Mouse (Mus musculus): Measurements from ENCODE around the gene Card6. TPM values are rescaled to one million over a fixed set of nuclear protein-coding genes. Genes with fewer than 3 reads are reported as not detected.
"Not testable (repeated sequence)": the region's sequence is repeated elsewhere in the genome, so short reads cannot be mapped to it uniquely, and the experiment has no call there.

The Card6 gene
- polyA plus RNA-seq, 1 experiment from 2014 or later = 0.32 TPM

- Histone ChIP-seq H3K9me3 (replicated peaks) (no peaks in the 10 kb centered on the region), H3K4me2 (no peak overlapping the region), H3K36me3 (no peaks in the 10 kb centered on the region), H3K27ac (replicated peaks) (no peak overlapping the region), H3K4me1 (peaks cover 18% of the 10 kb centered on the region), H3K27me3 (replicated peaks) (no peaks in the 10 kb centered on the region), H3K4me3 (replicated peaks) (no peak overlapping the region), H3K9ac (replicated peaks) (no peak overlapping the region)
- 60% methylated on average over 5 of the region's 5 CpGs for WGBS
- no peak for ATAC-seq (ENCODE audit: low FRiP score)
These were observed 33.7 kb upstream of the Card6 start for GRCm38 (mm10) chr15:5142047-5142446.

DNA sequence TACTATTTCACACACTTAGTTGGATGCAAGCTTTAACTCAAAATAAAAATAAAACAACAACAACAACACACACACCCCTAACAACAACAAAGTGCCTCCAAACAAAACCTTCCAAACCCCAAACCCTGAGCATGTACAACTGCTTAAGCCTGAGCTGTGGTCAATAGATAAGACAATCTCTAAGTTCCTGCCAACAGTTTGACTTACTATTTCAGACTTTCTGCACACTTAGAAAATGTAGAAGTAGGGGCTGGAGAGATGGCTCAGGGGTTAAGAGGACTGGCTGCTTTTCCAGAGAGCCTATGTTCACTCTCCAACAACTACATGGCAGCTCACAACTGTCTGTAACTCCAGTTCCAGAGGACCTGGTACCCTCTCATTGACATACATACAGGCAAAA is 32.0 kb upstream of the Card6 start:
- Histone ChIP-seq H3K9me3 (replicated peaks) (no peaks in the 10 kb centered on the region), H3K4me1 (peaks cover 11% of the 10 kb centered on the region), H3K27ac (replicated peaks) (no peak overlapping the region), H3K4me2 (no peak overlapping the region), H3K27me3 (replicated peaks) (no peaks in the 10 kb centered on the region), H3K36me3 (no peaks in the 10 kb centered on the region), H3K9ac (replicated peaks) (no peak overlapping the region), H3K4me3 (replicated peaks) (no peak overlapping the region)
- no peak for ATAC-seq (ENCODE audit: low FRiP score)

GRCm38 (mm10) chr15:5139863-5140262 is 31.5 kb upstream of the Card6 start:
- Histone ChIP-seq H3K36me3 (no peaks in the 10 kb centered on the region), H3K9me3 (replicated peaks) (no peaks in the 10 kb centered on the region), H3K27ac (replicated peaks) (no peak overlapping the region), H3K9ac (replicated peaks) (no peak overlapping the region), H3K4me2 (no peak overlapping the region), H3K4me1 (peaks cover 6% of the 10 kb centered on the region), H3K4me3 (replicated peaks) (no peak overlapping the region), H3K27me3 (replicated peaks) (no peaks in the 10 kb centered on the region)
- 88% methylated on average over 7 of the region's 7 CpGs for WGBS
- no peak for ATAC-seq (ENCODE audit: low FRiP score)

GRCm38 (mm10) chr15:5139366-5139765 is 31.0 kb upstream of the Card6 start:
- Histone ChIP-seq H3K4me1 (peaks cover under 1% of the 10 kb centered on the region; the same call in 1 of the 2 replicates), H3K27me3 (replicated peaks) (no peaks in the 10 kb centered on the region), H3K9me3 (replicated peaks) (no peaks in the 10 kb centered on the region), H3K27ac (replicated peaks) (no peak overlapping the region), H3K9ac (replicated peaks) (no peak overlapping the region), H3K4me3 (replicated peaks) (no peak overlapping the region), H3K36me3 (no peaks in the 10 kb centered on the region), H3K4me2 (no peak overlapping the region)
- 90% methylated on average over 2 of the region's 2 CpGs for WGBS
- no peak for ATAC-seq (ENCODE audit: low FRiP score)

- H3K27ac ChIP-seq (replicated peaks) = no peak overlapping the region
- no peaks in the 10 kb centered on the region for H3K36me3 ChIP-seq
- H3K9ac ChIP-seq (replicated peaks) = no peak overlapping the region
- 70% methylated on average over 9 of the region's 9 CpGs for WGBS
- H3K4me2 ChIP-seq = no peak overlapping the region
- H3K4me1 ChIP-seq = no peaks in the 10 kb centered on the region
- H3K4me3 ChIP-seq (replicated peaks) = no peak overlapping the region
- H3K9me3 ChIP-seq (replicated peaks) = no peaks in the 10 kb centered on the region
- ATAC-seq (ENCODE audit: low FRiP score) = no peak
- no peaks in the 10 kb centered on the region for H3K27me3 ChIP-seq (replicated peaks)
These were observed 29.9 kb upstream of the Card6 start for GRCm38 (mm10) chr15:5138021-5138856.

- no peak overlapping the region for H3K4me3 ChIP-seq (replicated peaks)
- no peak for ATAC-seq (ENCODE audit: low FRiP score)
- no peaks in the 10 kb centered on the region for H3K27me3 ChIP-seq (replicated peaks)
- no peaks in the 10 kb centered on the region for H3K36me3 ChIP-seq
- no peak overlapping the region for H3K4me2 ChIP-seq
- H3K9me3 ChIP-seq (replicated peaks) = no peaks in the 10 kb centered on the region
- no peak overlapping the region for H3K27ac ChIP-seq (replicated peaks)
- no peaks in the 10 kb centered on the region for H3K4me1 ChIP-seq
- WGBS = 82% methylated on average over 8 of the region's 8 CpGs
- H3K9ac ChIP-seq (replicated peaks) = no peak overlapping the region
These were observed 26.7 kb upstream of the Card6 start for GRCm38 (mm10) chr15:5134945-5135483.

DNA sequence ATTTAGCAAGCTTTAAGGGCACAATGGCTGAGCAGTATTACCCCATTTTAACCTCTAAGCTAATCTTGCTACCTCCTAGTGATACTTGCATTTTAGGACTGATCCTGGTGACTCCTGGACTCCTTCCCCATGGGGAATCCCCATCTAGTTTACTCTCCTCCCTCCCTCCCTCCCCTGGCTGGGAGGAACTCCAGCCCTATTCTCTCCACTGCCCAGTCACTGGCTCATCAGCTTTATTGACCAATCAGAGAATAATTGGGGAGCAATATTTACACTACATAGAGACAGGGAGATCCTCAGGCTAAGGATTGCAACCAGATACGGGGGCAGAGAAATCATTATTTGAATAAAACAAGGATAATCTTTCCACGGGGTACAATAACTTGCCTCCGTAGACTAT is 25.8 kb upstream of the Card6 start:
- ATAC-seq (ENCODE audit: low FRiP score) = no peak
- Histone ChIP-seq H3K4me1 (no peaks in the 10 kb centered on the region), H3K4me3 (replicated peaks) (no peak overlapping the region), H3K36me3 (no peaks in the 10 kb centered on the region), H3K9ac (replicated peaks) (no peak overlapping the region), H3K9me3 (replicated peaks) (no peaks in the 10 kb centered on the region), H3K4me2 (no peak overlapping the region), H3K27ac (replicated peaks) (no peak overlapping the region), H3K27me3 (replicated peaks) (no peaks in the 10 kb centered on the region)
- WGBS = 40% methylated on average over 3 of the region's 3 CpGs

- no peak overlapping the region for H3K4me2 ChIP-seq
- no peak overlapping the region for H3K9ac ChIP-seq (replicated peaks)
- no peaks in the 10 kb centered on the region for H3K4me1 ChIP-seq
- H3K4me3 ChIP-seq (replicated peaks) = no peak overlapping the region
- no peaks in the 10 kb centered on the region for H3K9me3 ChIP-seq (replicated peaks)
- no peaks in the 10 kb centered on the region for H3K27me3 ChIP-seq (replicated peaks)
- no peak for ATAC-seq (ENCODE audit: low FRiP score)
- no peak overlapping the region for H3K27ac ChIP-seq (replicated peaks)
- no peaks in the 10 kb centered on the region for H3K36me3 ChIP-seq
- WGBS = 40% methylated on average over 3 of the region's 3 CpGs
These were observed 25.0 kb upstream of the Card6 start for GRCm38 (mm10) chr15:5133301-5133700.

DNA sequence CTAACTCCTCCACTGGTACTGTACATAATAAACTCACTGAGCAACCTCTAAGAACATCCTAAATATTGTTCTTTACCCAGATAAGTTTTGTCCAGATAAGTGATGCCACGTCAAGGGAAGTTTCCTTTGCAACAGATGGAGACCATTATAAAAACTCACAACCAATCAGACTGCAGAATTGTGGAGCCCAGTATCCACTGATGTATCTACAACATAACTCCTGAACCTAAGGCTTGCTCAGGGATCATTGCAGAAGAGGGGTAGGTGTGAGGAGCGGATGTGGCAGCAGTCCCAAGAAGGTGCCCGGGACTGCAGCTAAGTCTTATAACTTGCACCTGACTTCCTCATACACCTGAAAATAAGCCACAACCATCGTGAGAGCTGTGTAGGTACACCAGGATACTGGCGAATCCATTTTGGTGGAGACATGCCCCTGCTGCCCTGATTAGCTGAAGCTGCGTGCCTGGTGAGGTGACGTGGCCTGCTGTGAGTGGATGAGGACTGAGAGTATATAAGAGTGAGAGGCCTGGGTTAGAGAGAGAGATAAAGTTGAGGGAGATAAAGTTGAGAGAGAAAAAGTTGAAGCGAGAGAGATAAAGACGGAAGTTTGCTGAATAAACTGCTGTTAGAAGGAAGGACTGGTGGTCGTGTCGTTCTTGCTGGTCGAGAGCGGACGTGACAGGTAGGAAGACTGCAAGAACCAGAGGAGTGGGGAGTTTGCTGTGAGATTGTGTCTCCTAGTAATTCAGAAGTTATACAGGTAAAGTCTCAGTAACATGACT is 22.7 kb upstream of the Card6 start:
- not testable (repeated sequence) for H3K9ac ChIP-seq (replicated peaks); H3K4me1 ChIP-seq; H3K27ac ChIP-seq (replicated peaks); H3K4me2 ChIP-seq; H3K9me3 ChIP-seq (replicated peaks); H3K27me3 ChIP-seq (replicated peaks); ATAC-seq (ENCODE audit: low FRiP score); H3K4me3 ChIP-seq (replicated peaks); H3K36me3 ChIP-seq
- 95% methylated on average over 14 of the region's 14 CpGs for WGBS

DNA sequence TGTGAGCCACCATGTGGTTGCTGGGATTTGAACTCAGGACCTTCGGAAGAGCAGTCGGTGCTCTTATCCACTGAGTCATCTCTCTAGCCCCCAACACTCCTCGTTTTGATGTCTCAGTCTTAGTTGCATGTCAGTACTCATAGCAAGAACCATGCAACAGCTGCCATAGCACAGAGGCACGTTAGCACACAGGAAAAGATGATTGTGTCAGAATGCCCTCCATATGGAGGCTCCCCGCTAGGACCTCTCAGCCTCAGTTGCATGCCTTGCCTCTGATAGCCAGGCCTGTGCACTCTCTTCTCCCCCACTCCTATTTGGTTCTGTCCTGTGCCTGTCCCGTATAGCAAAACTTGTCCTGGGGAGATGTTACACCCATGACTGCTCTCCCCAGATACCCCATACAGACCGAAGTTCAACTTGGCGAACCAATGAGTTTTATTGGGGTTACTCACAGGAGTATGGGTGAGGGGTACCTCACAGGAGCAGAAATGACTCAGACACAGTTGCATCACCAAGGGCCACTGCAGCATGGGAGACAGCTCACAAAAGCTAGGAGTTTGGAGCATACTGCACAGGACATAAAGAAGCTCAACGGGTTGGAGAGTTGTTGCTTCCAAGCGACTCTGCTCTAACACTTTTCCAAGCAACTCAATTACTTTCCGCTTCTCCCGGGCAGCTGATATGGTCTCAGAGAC is 20.9 kb upstream of the Card6 start:
- H3K27me3 ChIP-seq (replicated peaks) = no peaks in the 10 kb centered on the region
- H3K9ac ChIP-seq (replicated peaks) = no peak overlapping the region
- 92% methylated on average over 12 of the region's 12 CpGs for WGBS
- H3K36me3 ChIP-seq = peaks cover 5% of the 10 kb centered on the region
- H3K9me3 ChIP-seq (replicated peaks) = no peaks in the 10 kb centered on the region
- no peak overlapping the region for H3K27ac ChIP-seq (replicated peaks)
- ATAC-seq (ENCODE audit: low FRiP score) = no peak
- no peak overlapping the region for H3K4me3 ChIP-seq (replicated peaks)
- no peak overlapping the region for H3K4me2 ChIP-seq
- H3K4me1 ChIP-seq = no peaks in the 10 kb centered on the region

DNA sequence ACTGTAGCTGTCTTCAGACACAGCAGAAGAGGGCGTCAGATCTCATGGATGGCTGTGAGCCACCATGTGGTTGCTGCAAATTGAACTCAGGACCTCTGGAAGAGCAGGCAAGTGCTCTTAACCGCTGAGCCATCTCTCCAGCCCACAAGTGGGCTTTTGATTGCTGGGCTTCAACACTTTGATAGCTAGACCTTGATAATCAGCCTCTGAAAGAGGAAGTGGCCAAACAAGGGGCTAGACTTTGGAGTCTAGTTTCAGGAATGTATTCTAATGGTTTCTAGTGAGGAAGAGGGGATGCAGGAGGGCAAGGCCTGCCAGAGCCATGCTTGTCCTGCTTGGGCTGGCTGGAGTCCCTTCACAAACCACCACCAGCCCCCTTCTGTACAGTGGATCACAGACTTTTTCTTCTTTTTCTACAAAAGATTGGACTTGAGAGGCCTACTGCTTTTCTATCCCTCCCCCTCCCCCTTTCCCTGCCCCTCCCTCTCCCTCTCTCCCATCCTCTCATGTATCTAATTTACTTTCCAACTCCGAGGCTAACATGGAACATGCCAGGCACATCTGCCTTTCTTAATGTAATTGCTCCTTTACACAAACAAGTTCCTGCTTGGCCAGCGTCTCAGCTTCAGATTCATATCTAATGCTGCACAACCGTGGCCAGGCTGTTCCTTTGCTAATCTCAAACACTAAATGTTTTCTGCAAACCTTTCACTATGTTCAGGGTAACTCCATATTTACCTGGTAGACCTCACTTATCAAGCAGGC is 20.0 kb upstream of the Card6 start:
- Histone ChIP-seq H3K27me3 (replicated peaks) (no peaks in the 10 kb centered on the region), H3K9me3 (replicated peaks) (no peaks in the 10 kb centered on the region), H3K36me3 (peaks cover 6% of the 10 kb centered on the region), H3K9ac (replicated peaks) (no peak overlapping the region), H3K27ac (replicated peaks) (no peak overlapping the region), H3K4me3 (replicated peaks) (no peak overlapping the region), H3K4me1 (no peaks in the 10 kb centered on the region), H3K4me2 (no peak overlapping the region)
- ATAC-seq (ENCODE audit: low FRiP score) = no peak
- WGBS = 74% methylated on average over 5 of the region's 5 CpGs
